Mouse (Mus musculus) ovary, postnatal 10 days (tissue): ENCODE measurements around the gene Grid2.

Experiments used
- DNase-seq: peaks from one replicate; pipeline ENCODE4 v3.0.0; 2022; ENCODE audit warnings: low spot score

The Grid2 gene

GRCm38 (mm10) chr6:64607942-64608341, 1352.3 kb downstream of the Grid2 start:
- DNase-seq = no peak

GRCm38 (mm10) chr6:64616843-64617242, 1361.2 kb downstream of the Grid2 start:
- no peak for DNase-seq

GRCm38 (mm10) chr6:64617417-64618135, 1361.9 kb downstream of the Grid2 start:
- DNase-seq = no peak

GRCm38 (mm10) chr6:64623404-64623803, 1367.7 kb downstream of the Grid2 start:
- DNase-seq = no peak

GRCm38 (mm10) chr6:64647661-64648060, 1392.0 kb downstream of the Grid2 start:
- DNase-seq = no peak

GRCm38 (mm10) chr6:64648196-64648595, 1392.5 kb downstream of the Grid2 start:
- DNase-seq = no peak

GRCm38 (mm10) chr6:64649296-64650226, 1393.9 kb downstream of the Grid2 start:
- DNase-seq = no peak

GRCm38 (mm10) chr6:64650765-64651164, 1395.1 kb downstream of the Grid2 start:
- no peak for DNase-seq

- DNase-seq = no peak
Observed at GRCm38 (mm10) chr6:64671010-64671409, 1415.3 kb downstream of the Grid2 start.

- DNase-seq = no peak
Observed at GRCm38 (mm10) chr6:64678815-64679214, 1423.1 kb downstream of the Grid2 start.

GRCm38 (mm10) chr6:64683974-64684373, 1428.3 kb downstream of the Grid2 start:
- DNase-seq = no peak

- no peak for DNase-seq
Observed at GRCm38 (mm10) chr6:64684973-64685372, 1429.3 kb downstream of the Grid2 start.

GRCm38 (mm10) chr6:64688181-64688944, 1432.7 kb downstream of the Grid2 start:
- DNase-seq = no peak

GRCm38 (mm10) chr6:64694688-64695087, 1439.0 kb downstream of the Grid2 start:
- DNase-seq = no peak

GRCm38 (mm10) chr6:64703659-64704058, 1448.0 kb downstream of the Grid2 start:
- DNase-seq = no peak

GRCm38 (mm10) chr6:64727751-64728403, 1472.2 kb downstream of the Grid2 start:
- DNase-seq = no peak

GRCm38 (mm10) chr6:64728499-64729198, 1473.0 kb downstream of the Grid2 start, which contains the start of gene Atoh1:
Gene Atoh1, plus strand, starts transcription at chr6:64729125.
- no peak for DNase-seq

- DNase-seq = no peak
Observed at GRCm38 (mm10) chr6:64729231-64730011, 1473.7 kb downstream of the Grid2 start.

- no peak for DNase-seq
Observed at GRCm38 (mm10) chr6:64730030-64730429, 1474.4 kb downstream of the Grid2 start.

- no peak for DNase-seq
Observed at GRCm38 (mm10) chr6:64730506-64731020, 1474.9 kb downstream of the Grid2 start.
